Mouse (Mus musculus) embryonic facial prominence, embryonic 14.5 days (tissue): ENCODE data around the gene Sox6. TPM values are rescaled to one million over a fixed set of nuclear protein-coding genes. Genes with fewer than 3 reads are reported as not detected.
A peak's percentile ranks its signal among the peaks of the same experiment; 100 is the strongest.
"Not testable (repeated sequence)": the region's sequence is repeated elsewhere in the genome, so short reads cannot be mapped to it uniquely, and the experiment has no call there.

Experiments used
- ATAC-seq: fragments of 200-750 bp; cut with Nextera tagmentation; 2 replicates; pipeline ENCODE4 v1.8.0; 2017; ENCODE audit warnings: low read depth, moderate number of reproducible peaks, moderate TSS enrichment
- DNase-seq: peaks from one replicate; pipeline ENCODE4 v3.0.0-alpha.2; 2015; ENCODE audit warnings: low spot score
- H3K27ac ChIP-seq: fragments of 300-500 bp; sonication (generic); replicated peaks from 2 replicates; pipeline ENCODE4 v1.5.1; 2014; ENCODE audit warnings: low read depth, mild to moderate bottlenecking, low read length, moderate library complexity
- H3K27me3 ChIP-seq: fragments of 300-500 bp; sonication (generic); replicated peaks from 2 replicates; pipeline ENCODE4 v1.6.1; 2014; ENCODE audit warnings: low read length; ENCODE audit not compliant: control insufficient read depth, insufficient read depth
- H3K36me3 ChIP-seq: fragments of 300-500 bp; sonication (generic); 2 replicates; pipeline ENCODE4 v1.6.1; 2014; ENCODE audit warnings: low read length, mixed read lengths; ENCODE audit not compliant: control insufficient read depth, insufficient read depth
- H3K4me1 ChIP-seq: fragments of 300-500 bp; sonication (generic); 2 replicates; pipeline ENCODE4 v1.6.1; 2014; ENCODE audit warnings: antibody characterized with exemption, low read length; ENCODE audit not compliant: control insufficient read depth, insufficient read depth
- H3K4me2 ChIP-seq: fragments of 300-500 bp; sonication (generic); 2 replicates; pipeline ENCODE4 v1.6.1; 2014; ENCODE audit warnings: low read depth, mild to moderate bottlenecking, low read length, moderate library complexity, mixed read lengths
- H3K4me3 ChIP-seq: fragments of 300-500 bp; sonication (generic); 2 replicates; pipeline ENCODE4 v1.5.1; 2014; ENCODE audit warnings: low read depth, mild to moderate bottlenecking, low read length
- H3K9ac ChIP-seq: fragments of 300-500 bp; sonication (generic); 2 replicates; pipeline ENCODE4 v1.6.1; 2014; ENCODE audit warnings: low read depth, mild to moderate bottlenecking, low read length, moderate library complexity, mixed read lengths
- H3K9me3 ChIP-seq: fragments of 300-500 bp; sonication (generic); 2 replicates; pipeline ENCODE4 v1.6.1; 2016; ENCODE audit warnings: low read length; ENCODE audit not compliant: control insufficient read depth
- WGBS: fragments of 180-500 bp; shearing (Covaris S2); extraction: QIAGEN DNeasy Blood & Tissue Kit; methylation state at CpG from one replicate; pipeline ENCODE4 v1.1.7; 2014; 5-methylcytosine and 5-hydroxymethylcytosine counted together
- polyA plus RNA-seq: library from polyadenylated mRNA; unstranded; fragments of >200 nt; fragmentation: Nextera tagmentation; extraction: Ambion mirVana; gene quantifications from 2 replicates; pipeline ENCODE4 v1.2.1, GENCODE M21; 2014

The Sox6 gene
- polyA plus RNA-seq, 1 experiment from 2014 or later: 49.9 TPM

DNA sequence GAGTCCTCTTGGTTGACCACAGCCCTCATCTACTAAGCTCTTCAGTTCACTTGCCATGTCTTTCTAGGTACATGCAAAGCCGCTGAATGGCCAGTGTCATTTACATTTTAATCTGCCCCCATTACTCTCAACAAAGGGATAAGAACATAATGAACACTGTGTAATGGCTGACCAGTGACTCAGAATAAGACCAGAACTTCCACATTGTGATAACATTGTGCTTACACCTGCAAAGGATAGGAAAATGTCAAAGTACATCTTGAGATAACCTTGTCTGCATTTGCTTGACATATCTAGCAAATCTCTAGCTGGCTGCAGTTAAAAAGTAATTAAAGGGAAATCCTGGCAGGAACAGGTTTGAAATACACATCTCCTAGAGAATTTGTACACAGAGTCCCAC, 431.1 kb downstream of the Sox6 start:
- WGBS: 86% methylated on average over 1 of the region's 1 CpGs

DNA sequence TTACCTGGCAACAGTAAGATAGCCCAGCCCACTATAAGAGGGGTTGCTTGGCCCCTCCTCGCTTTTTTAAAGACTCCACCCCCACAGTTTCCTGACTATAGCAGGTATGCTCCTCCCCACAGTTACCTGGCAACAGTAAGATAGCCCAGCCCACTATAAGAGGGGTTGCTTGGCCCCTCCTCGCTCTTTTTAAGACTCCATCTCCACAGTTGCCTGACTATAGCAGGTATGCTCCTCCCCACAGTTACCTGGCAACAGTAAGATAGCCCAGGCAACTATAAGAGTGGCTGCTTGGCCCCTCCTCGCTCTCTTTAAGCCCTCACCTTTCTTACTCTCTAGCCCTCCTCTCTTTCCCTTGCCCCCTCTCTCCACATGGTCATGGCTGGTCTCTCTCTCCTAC, 432.5 kb downstream of the Sox6 start:
- ATAC-seq, H3K4me3 ChIP-seq, DNase-seq, H3K36me3 ChIP-seq, H3K9ac ChIP-seq, H3K4me2 ChIP-seq, H3K27me3 ChIP-seq, H3K27ac ChIP-seq, H3K9me3 ChIP-seq, H3K4me1 ChIP-seq: not testable (repeated sequence)
- 65% methylated on average over 3 of the region's 3 CpGs for WGBS

More for the DNA sequence above, 431.1 kb downstream of the Sox6 start:
- Histone ChIP-seq H3K9ac (no peak overlapping the region), H3K27me3 (no peaks in the 10 kb centered on the region; the same call in 1 of the 2 replicates), H3K9me3 (no peaks in the 10 kb centered on the region), H3K4me1 (no peaks in the 10 kb centered on the region), H3K27ac (no peak overlapping the region), H3K4me2 (no peak overlapping the region), H3K36me3 (no peaks in the 10 kb centered on the region), H3K4me3 (no peak overlapping the region)
- no peak for ATAC-seq
- DNase-seq: no peak

DNA sequence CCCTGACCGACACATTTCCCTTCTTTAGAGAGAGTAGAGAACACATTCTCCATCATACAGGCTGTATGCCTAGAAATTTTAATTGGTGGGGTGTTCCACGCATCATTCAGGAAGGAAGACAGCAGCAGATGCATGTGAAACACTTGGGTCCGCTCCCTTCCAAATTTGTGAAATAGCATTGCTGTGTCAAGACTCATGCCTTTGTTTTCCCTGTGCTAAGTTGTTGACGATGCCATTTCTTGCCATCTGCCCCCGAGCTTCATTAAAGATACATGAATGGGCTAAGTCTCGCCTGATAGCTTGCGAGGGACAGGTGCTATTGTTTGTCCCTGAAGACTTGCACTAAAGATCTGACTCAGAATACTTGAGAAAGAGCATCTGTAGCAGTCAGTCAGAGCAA, 433.7 kb downstream of the Sox6 start:
- Histone ChIP-seq H3K4me1 (no peaks in the 10 kb centered on the region), H3K36me3 (no peaks in the 10 kb centered on the region), H3K27me3 (no peaks in the 10 kb centered on the region; the same call in 1 of the 2 replicates), H3K27ac (no peak overlapping the region; the same call in 1 of the 2 replicates), H3K9ac (no peak overlapping the region), H3K9me3 (peaks cover 4% of the 10 kb centered on the region; the same call in 1 of the 2 replicates), H3K4me2 (no peak overlapping the region), H3K4me3 (no peak overlapping the region)
- ATAC-seq: no peak
- DNase-seq: peak; percentile 31
- 76% methylated on average over 7 of the region's 7 CpGs for WGBS

DNA sequence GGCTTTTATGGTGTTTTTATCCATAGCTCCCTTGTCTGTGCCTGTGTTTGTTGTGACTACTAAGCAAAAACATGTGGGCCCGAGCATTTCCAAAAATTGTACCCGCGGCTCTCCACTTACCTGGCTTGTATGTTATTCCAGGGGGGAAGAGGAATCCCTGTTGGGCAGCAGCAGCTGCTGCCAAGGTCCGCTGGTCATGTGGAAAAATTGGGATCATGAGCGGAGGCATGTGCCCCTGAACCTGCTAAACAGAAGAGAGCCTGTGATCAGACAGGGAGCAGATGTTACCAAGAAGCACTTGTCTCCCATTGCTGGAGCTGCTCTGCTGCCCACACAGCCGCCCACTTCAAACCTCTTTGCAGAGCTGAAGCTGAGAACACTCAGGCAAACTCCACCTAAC, 441.2 kb downstream of the Sox6 start:
- Histone ChIP-seq H3K4me3 (no peak overlapping the region), H3K9me3 (peaks cover 4% of the 10 kb centered on the region; the same call in 1 of the 2 replicates), H3K36me3 (no peaks in the 10 kb centered on the region), H3K9ac (no peak overlapping the region), H3K27ac (no peak overlapping the region), H3K4me1 (peaks cover 9% of the 10 kb centered on the region), H3K27me3 (no peaks in the 10 kb centered on the region), H3K4me2 (no peak overlapping the region)
- ATAC-seq (no peak; the same call in 1 of the 2 replicates), DNase-seq (peak; percentile 55)
- WGBS: 34% methylated on average over 6 of the region's 6 CpGs

DNA sequence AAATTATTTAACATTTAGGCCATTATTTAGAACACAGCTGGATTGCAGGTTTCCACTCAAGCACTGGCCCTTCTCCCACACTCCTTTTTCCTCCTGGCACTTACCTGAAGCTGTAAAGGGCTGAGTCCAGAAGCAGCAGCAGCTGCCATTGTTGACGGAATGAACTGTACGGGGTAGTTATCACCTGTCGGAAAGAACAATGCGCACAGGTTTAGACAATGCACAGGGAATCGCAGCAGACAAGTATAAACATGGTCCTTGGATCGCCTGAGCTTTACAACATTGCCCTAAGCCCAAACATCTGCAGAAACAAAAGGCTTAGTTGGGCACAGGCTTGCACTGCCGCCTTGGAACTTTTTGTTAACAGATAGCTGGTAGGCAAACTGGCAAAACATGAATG, 458.1 kb downstream of the Sox6 start:
- Histone ChIP-seq H3K9ac (no peak overlapping the region), H3K27ac (no peak overlapping the region), H3K27me3 (no peaks in the 10 kb centered on the region), H3K4me1 (no peaks in the 10 kb centered on the region), H3K36me3 (no peaks in the 10 kb centered on the region), H3K4me2 (no peak overlapping the region), H3K4me3 (no peak overlapping the region), H3K9me3 (no peaks in the 10 kb centered on the region)
- WGBS: 59% methylated on average over 7 of the region's 7 CpGs
- peak; percentile 86 for ATAC-seq
- peak; percentile 79 for DNase-seq

DNA sequence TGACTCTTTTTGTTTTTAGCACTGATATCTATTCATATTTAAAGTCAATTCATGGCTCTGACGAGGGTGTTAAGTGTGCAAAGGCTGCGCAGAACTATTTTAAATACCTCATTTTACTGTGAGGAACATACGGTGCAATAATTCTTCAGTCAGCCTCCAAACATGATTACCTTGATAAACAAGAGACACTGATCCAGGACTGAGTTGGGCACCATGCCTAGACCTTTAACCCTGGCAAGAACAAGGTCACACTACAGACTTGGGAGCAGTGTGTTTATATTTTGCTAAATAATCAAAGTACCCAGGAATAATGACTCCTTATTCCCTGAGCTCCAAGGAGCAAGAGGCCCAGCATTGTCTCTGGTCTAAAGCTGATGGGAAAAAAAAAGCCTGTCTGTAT, 458.8 kb downstream of the Sox6 start:
- H3K4me1 ChIP-seq: no peaks in the 10 kb centered on the region
- H3K4me2 ChIP-seq: no peak overlapping the region
- no peak for ATAC-seq
- no peak overlapping the region for H3K4me3 ChIP-seq
- no peak overlapping the region for H3K9ac ChIP-seq
- H3K27me3 ChIP-seq: no peaks in the 10 kb centered on the region
- no peak for DNase-seq
- no peaks in the 10 kb centered on the region for H3K9me3 ChIP-seq
- no peaks in the 10 kb centered on the region for H3K36me3 ChIP-seq
- 72% methylated on average over 3 of the region's 3 CpGs for WGBS
- H3K27ac ChIP-seq: no peak overlapping the region

- DNase-seq (no peak), ATAC-seq (no peak)
- no peak overlapping the region for H3K4me2 ChIP-seq
- H3K9ac ChIP-seq: no peak overlapping the region
- no peaks in the 10 kb centered on the region for H3K36me3 ChIP-seq
- WGBS: 76% methylated on average over 1 of the region's 1 CpGs
- H3K4me3 ChIP-seq: no peak overlapping the region
- H3K4me1 ChIP-seq: no peaks in the 10 kb centered on the region
- H3K9me3 ChIP-seq: no peaks in the 10 kb centered on the region
- H3K27ac ChIP-seq: no peak overlapping the region
- H3K27me3 ChIP-seq: peaks cover 5% of the 10 kb centered on the region; the same call in 1 of the 2 replicates
Observed at GRCm38 (mm10) chr7:115576387-115576786, 462.2 kb downstream of the Sox6 start.

DNA sequence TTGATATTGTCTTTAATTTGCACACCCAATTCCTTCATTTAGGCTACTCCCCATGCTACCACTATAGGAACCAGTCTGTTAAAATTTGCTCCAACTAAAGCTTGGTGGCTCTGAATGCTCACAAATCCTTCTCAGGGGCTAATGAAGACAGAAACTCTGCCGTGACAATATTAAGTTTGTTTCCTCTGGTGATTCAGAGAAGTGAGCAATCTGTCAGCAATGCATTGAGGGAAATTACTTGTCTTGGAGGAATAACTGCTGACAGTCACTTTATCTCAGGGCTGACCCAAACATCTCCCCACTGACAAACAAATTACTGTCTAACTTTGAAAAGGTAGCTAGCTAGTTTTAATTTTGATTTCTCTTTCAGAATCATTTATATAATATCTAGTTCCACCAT, 463.8 kb downstream of the Sox6 start:
- WGBS: 44% methylated on average over 1 of the region's 1 CpGs
- H3K9me3 ChIP-seq: no peaks in the 10 kb centered on the region
- no peak overlapping the region for H3K4me3 ChIP-seq
- no peaks in the 10 kb centered on the region for H3K36me3 ChIP-seq
- no peak overlapping the region for H3K9ac ChIP-seq
- no peak overlapping the region for H3K4me2 ChIP-seq
- H3K4me1 ChIP-seq: no peaks in the 10 kb centered on the region
- peaks cover 5% of the 10 kb centered on the region; the same call in 1 of the 2 replicates for H3K27me3 ChIP-seq
- DNase-seq: no peak
- H3K27ac ChIP-seq: no peak overlapping the region
- ATAC-seq: no peak

DNA sequence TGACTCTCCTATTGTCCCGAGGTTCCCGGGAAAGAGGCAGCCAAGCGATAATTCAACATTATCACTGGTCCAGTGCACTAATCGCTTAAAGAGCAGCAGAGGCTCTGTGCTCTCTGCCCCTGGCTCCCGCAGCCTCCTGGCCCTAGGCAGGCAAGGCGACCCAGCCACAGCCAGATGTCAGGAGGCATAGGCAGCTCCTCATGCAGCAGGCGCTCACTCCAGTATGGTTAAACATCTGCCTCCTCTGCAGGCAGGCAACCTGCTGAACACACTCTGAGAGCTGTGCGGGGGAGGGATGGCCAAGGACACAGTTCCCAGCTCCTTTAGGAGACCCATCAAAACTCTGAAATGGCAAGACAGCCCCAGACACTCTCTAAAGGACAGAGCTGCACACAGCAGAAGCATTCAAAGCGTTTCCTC, 469.8 kb downstream of the Sox6 start:
- Histone ChIP-seq H3K4me2 (peak overlapping the region; percentile 19), H3K9ac (no peak overlapping the region), H3K4me1 (peaks cover 12% of the 10 kb centered on the region), H3K4me3 (no peak overlapping the region), H3K36me3 (no peaks in the 10 kb centered on the region), H3K27ac (no peak overlapping the region), H3K9me3 (no peaks in the 10 kb centered on the region), H3K27me3 (peaks cover 5% of the 10 kb centered on the region; the same call in 1 of the 2 replicates)
- 24% methylated on average over 9 of the region's 9 CpGs for WGBS
- peak; percentile 63 for DNase-seq
- peak; percentile 65; the same call in 1 of the 2 replicates for ATAC-seq
